Mouse (Mus musculus) embryonic facial prominence, embryonic 11.5 days (tissue): ENCODE results near the gene Nisch. TPM values are rescaled to one million over a fixed set of nuclear protein-coding genes. Genes with fewer than 3 reads are reported as not detected.

ENCODE experiments used
- ATAC-seq: fragments of 200-750 bp; cut with Nextera tagmentation; replicated peaks from 2 replicates; pipeline ENCODE4 v1.8.0; 2017; ENCODE audit warnings: low read depth; ENCODE audit not compliant: insufficient number of reproducible peaks, low FRiP score, low TSS enrichment
- DNase-seq: peaks from one replicate; pipeline ENCODE4 v3.0.0-alpha.2; 2015; ENCODE audit warnings: low spot score
- H3K27ac ChIP-seq: fragments of 300-500 bp; sonication (generic); replicated peaks from 2 replicates; pipeline ENCODE4 v1.5.1; 2014; ENCODE audit warnings: mild to moderate bottlenecking, low read depth, low read length, control low read depth
- H3K27me3 ChIP-seq: fragments of 300-500 bp; sonication (generic); 2 replicates; pipeline ENCODE4 v1.6.1; 2014; ENCODE audit warnings: mild to moderate bottlenecking, low read length, moderate library complexity, mixed read lengths; ENCODE audit not compliant: control insufficient read depth, insufficient read depth
- H3K36me3 ChIP-seq: fragments of 300-500 bp; sonication (generic); replicated peaks from 2 replicates; pipeline ENCODE4 v1.6.1; 2014; ENCODE audit warnings: low read depth, mild to moderate bottlenecking, low read length, moderate library complexity, mixed read lengths; ENCODE audit not compliant: control insufficient read depth, insufficient read depth
- H3K4me1 ChIP-seq: fragments of 300-500 bp; sonication (generic); 2 replicates; pipeline ENCODE4 v1.6.1; 2014; ENCODE audit warnings: low read length, mixed read lengths; ENCODE audit not compliant: control insufficient read depth, insufficient read depth
- H3K4me2 ChIP-seq: fragments of 300-500 bp; sonication (generic); 2 replicates; pipeline ENCODE4 v1.6.1; 2014; ENCODE audit warnings: low read depth, mild to moderate bottlenecking, control low read depth, low read length, moderate library complexity
- H3K4me3 ChIP-seq: fragments of 300-500 bp; sonication (generic); 2 replicates; pipeline ENCODE4 v1.5.1; 2014; ENCODE audit warnings: low read depth, low read length, control low read depth
- H3K9ac ChIP-seq: fragments of 300-500 bp; sonication (generic); replicated peaks from 2 replicates; pipeline ENCODE4 v1.6.1; 2014; ENCODE audit warnings: mild to moderate bottlenecking, control low read depth, low read length
- H3K9me3 ChIP-seq: fragments of 300-500 bp; sonication (generic); replicated peaks from 2 replicates; pipeline ENCODE4 v1.6.1; 2016; ENCODE audit warnings: mild to moderate bottlenecking, low read length, inconsistent platforms, mixed read lengths; ENCODE audit not compliant: control insufficient read depth
- WGBS: fragments of 180-500 bp; shearing (Covaris S2); extraction: QIAGEN DNeasy Blood & Tissue Kit; methylation state at CpG from one replicate; pipeline ENCODE4 v1.1.7; 2014; 5-methylcytosine and 5-hydroxymethylcytosine counted together
- polyA plus RNA-seq: library from polyadenylated mRNA; unstranded; fragments of >200 nt; fragmentation: Nextera tagmentation; extraction: Ambion mirVana; gene quantifications from 2 replicates; pipeline ENCODE4 v1.2.1, GENCODE M21; 2014

Gene Nisch
- polyA plus RNA-seq, 1 experiment from 2014 or later = 270 TPM

DNA sequence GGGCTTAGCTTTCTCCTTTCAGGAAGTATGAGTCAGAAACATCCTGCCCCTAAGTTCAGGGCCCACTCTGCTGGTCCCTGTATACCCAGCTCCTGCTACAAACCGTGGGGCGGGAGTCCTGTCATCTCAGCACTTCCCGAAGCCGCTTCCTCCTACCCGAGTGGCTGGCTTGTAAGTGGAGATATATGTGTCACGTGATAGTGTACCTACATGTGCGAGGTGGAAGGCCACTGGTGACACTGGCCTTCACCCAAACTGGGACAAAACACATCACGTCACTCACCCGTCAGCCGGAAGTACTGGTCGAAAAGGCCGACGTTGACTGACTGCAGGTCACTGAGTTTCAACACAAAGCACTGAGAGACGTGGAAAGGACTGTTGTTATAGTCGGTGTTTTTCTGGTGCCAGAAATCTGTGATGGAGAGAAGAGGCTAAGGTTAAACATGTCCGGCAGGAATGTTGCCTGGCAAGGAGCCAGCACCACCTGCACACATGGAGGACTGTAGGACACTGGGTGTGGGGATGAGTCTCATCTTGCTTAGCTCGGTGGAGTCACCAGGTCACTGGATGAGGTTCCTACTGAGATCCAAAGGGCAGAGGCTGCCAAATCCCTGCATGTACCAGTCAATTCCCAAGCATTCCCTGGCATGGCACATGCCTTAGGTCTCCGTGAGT lies 43.8 kb downstream of the Nisch start:
- Histone ChIP-seq H3K27me3 (no peaks in the 10 kb centered on the region), H3K4me2 (no peak overlapping the region), H3K4me3 (no peak overlapping the region), H3K9me3 (no peaks in the 10 kb centered on the region), H3K36me3 (peaks cover 43% of the 10 kb centered on the region), H3K9ac (no peak overlapping the region), H3K4me1 (no peaks in the 10 kb centered on the region), H3K27ac (no peak overlapping the region)
- 87% methylated on average over 18 of the region's 18 CpGs for WGBS
- ATAC-seq (no peak), DNase-seq (no peak)

GRCm38 (mm10) chr14:31171821-31172220 lies 44.9 kb downstream of the Nisch start:
- ATAC-seq (no peak), DNase-seq (no peak)
- Histone ChIP-seq H3K4me1 (no peaks in the 10 kb centered on the region), H3K9me3 (no peaks in the 10 kb centered on the region), H3K9ac (no peak overlapping the region), H3K4me3 (no peak overlapping the region), H3K27ac (no peak overlapping the region), H3K36me3 (peaks cover 43% of the 10 kb centered on the region), H3K4me2 (no peak overlapping the region), H3K27me3 (no peaks in the 10 kb centered on the region)
- WGBS = 96% methylated on average over 15 of the region's 15 CpGs

- WGBS = 89% methylated on average over 11 of the region's 11 CpGs
- no peaks in the 10 kb centered on the region for H3K9me3 ChIP-seq
- no peak overlapping the region for H3K27ac ChIP-seq
- no peaks in the 10 kb centered on the region for H3K4me1 ChIP-seq
- no peak overlapping the region for H3K4me2 ChIP-seq
- DNase-seq (no peak), ATAC-seq (no peak)
- no peak overlapping the region for H3K9ac ChIP-seq
- no peak overlapping the region for H3K4me3 ChIP-seq
- no peaks in the 10 kb centered on the region for H3K27me3 ChIP-seq
- peaks cover 39% of the 10 kb centered on the region for H3K36me3 ChIP-seq
Observed at GRCm38 (mm10) chr14:31171386-31171785, 45.4 kb downstream of the Nisch start.

DNA sequence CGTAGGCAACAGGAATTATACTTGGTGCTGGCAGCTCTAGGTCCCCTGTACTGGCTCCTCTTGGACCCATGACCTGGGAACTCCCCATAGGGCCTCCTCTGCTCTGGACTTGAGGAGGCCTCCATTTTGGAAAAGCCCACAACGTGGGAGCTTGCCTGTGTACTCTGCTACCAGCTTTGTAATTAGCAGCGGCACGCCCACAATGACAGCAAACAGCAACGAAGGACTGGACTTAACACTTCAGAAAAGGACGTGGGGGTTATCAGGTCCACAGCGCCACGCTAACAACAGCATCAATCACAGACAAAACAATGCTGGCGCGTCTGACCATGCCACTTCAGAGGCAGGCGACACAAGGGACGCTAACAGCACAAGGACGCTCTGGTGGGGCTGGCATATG lies 45.8 kb downstream of the Nisch start:
- DNase-seq = no peak
- H3K27ac ChIP-seq = no peak overlapping the region
- H3K4me2 ChIP-seq = no peak overlapping the region
- WGBS = 92% methylated on average over 13 of the region's 13 CpGs
- ATAC-seq = no peak
- H3K9ac ChIP-seq = no peak overlapping the region
- H3K9me3 ChIP-seq = no peaks in the 10 kb centered on the region
- peaks cover 36% of the 10 kb centered on the region for H3K36me3 ChIP-seq
- H3K4me3 ChIP-seq = no peak overlapping the region
- no peaks in the 10 kb centered on the region for H3K27me3 ChIP-seq
- no peaks in the 10 kb centered on the region for H3K4me1 ChIP-seq

DNA sequence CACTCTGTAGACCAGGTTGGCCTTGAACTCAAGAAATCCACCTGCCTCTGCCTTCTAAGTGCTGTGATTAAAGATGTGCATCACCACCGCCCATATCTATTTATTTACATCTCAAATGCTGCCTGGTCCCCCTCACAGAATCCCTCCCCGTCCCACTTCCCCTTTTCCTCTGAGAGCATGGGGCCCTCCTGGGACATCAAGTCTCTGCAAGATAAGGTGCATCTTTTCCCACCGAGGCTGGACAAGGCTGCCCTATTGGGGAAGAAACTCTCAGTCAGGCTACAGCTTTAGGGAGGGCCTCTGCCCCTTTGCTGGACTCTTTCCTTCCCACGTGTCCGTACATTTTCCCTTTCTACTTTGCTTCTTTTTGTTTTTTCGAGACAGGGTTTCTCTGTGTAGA lies 47.2 kb downstream of the Nisch start:
- Histone ChIP-seq H3K36me3 (peaks cover 32% of the 10 kb centered on the region), H3K9me3 (no peaks in the 10 kb centered on the region), H3K27me3 (no peaks in the 10 kb centered on the region), H3K27ac (no peak overlapping the region), H3K4me1 (no peaks in the 10 kb centered on the region), H3K4me2 (no peak overlapping the region), H3K9ac (no peak overlapping the region), H3K4me3 (no peak overlapping the region)
- WGBS = 91% methylated on average over 6 of the region's 6 CpGs
- ATAC-seq (no peak), DNase-seq (no peak)

DNA sequence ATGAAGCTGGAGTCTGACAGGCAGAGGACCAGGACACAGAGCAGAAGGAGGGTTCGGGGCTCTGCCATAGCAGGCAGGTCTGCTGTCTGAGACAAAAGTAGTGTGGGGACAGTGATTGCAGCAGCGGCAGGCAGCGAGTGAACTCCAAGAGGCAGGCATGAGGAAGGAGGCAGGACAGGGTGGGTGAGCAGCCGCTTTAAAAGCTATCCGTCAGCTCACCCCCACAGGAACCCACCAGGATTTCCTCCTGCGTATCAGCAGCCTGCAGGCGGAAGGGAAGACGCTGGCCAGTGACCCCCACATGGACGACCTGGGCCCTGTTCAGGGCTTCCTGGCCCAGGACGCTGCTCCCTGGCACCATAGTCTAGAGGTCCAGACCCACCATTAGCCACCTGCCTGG lies 48.3 kb downstream of the Nisch start, which contains the start of gene Stab1:
Gene Stab1, minus strand, starts transcription at position 217 of the 400 bp plus-strand sequence.
- no peak within 1 kb of the TSS; the same call in 1 of the 2 replicates for H3K9ac ChIP-seq

DNA sequence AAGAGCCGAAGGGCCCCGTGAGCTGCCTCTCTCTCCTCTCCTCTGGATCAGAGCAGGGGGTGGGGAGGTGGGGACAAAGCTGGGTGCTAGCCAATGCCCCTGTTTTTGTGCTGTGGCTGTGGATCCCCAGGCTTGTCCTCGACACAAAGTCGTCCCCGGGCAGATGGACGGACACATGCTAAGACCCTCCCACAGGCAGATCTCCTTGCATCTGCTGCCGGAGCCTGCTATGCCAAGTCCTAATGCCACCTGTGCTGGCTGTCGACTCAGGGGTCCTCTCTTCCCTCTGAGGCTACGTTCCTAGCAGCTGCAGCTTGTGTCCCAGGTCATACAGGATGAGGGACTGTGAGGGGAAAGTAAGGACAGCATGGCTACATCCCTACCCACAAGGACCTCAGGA lies 49.9 kb downstream of the Nisch start:
- DNase-seq (no peak), ATAC-seq (no peak)
- Histone ChIP-seq H3K27ac (no peak overlapping the region), H3K36me3 (peaks cover 10% of the 10 kb centered on the region), H3K4me2 (no peak overlapping the region), H3K4me1 (no peaks in the 10 kb centered on the region), H3K9me3 (no peaks in the 10 kb centered on the region), H3K9ac (no peak overlapping the region), H3K27me3 (no peaks in the 10 kb centered on the region), H3K4me3 (no peak overlapping the region)
- 67% methylated on average over 9 of the region's 9 CpGs for WGBS

More for the DNA sequence above, 48.3 kb downstream of the Nisch start, which contains the start of gene Stab1:
- ATAC-seq = no peak
- Histone ChIP-seq H3K9me3 (no peaks in the 10 kb centered on the region), H3K27ac (no peak within 1 kb of the TSS), H3K4me1 (no peaks in the 10 kb centered on the region), H3K27me3 (no peaks in the 10 kb centered on the region), H3K4me2 (no peak within 1 kb of the TSS), H3K36me3 (peaks cover 25% of the 10 kb centered on the region), H3K4me3 (no peak within 1 kb of the TSS)
- no peak for DNase-seq
- 48% methylated on average over 10 of the region's 10 CpGs for WGBS

GRCm38 (mm10) chr14:31165991-31166630 lies 50.6 kb downstream of the Nisch start:
- no peak overlapping the region for H3K9ac ChIP-seq
- H3K27ac ChIP-seq = no peak overlapping the region
- H3K4me1 ChIP-seq = no peaks in the 10 kb centered on the region
- WGBS = 75% methylated on average over 10 of the region's 10 CpGs
- ATAC-seq (no peak), DNase-seq (no peak)
- no peak overlapping the region for H3K4me2 ChIP-seq
- peaks cover 4% of the 10 kb centered on the region; the same call in 1 of the 2 replicates for H3K36me3 ChIP-seq
- H3K27me3 ChIP-seq = no peaks in the 10 kb centered on the region
- H3K9me3 ChIP-seq = no peaks in the 10 kb centered on the region
- H3K4me3 ChIP-seq = no peak overlapping the region
